In the genomic region with DNA sequence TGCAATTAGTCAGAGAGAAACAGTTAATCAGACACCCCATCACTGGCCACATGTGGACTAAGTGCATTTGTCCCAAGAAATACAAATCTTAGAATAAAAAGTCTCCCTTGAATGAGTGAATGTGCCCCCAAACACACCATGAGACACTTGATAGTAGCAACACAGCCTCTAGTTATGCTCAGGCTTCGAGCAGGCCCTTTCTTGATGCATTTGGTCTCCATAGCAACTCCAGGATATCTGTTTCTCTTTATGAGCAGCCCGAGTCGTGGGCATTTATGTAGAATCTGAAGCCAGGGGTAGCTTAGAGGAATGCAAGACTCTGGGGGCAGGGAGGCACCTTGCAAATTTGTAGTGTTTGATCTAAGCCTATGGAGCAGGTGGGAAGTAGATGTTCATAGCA, we compare ENCODE assay signal across 27 mouse cellular contexts.
DNase-seq lines count a peak whose midpoint lies in the region; ATAC-seq lines count a peak whose summit lies in the region.
"Had no signal": no experiment of that assay in that cellular context is flagged by ENCODE, and none has a peak within 500 bp of the region (broad histone marks: within the 10 kb centered on the region; RNA-seq: fewer than 3 reads in every experiment).

No protein-coding gene starts in this region.

- 36% methylated on average over 3 of the region's 3 CpGs for WGBS in forebrain, embryonic 14.5 days
- 25% methylated on average over 3 of the region's 3 CpGs for WGBS in forebrain, embryonic 13.5 days
- WGBS in hindbrain, embryonic 14.5 days = 15% methylated on average over 3 of the region's 3 CpGs
- WGBS in hindbrain, embryonic 10.5 days = 44% methylated on average over 3 of the region's 3 CpGs
- WGBS in midbrain, embryonic 14.5 days = 9% methylated on average over 3 of the region's 3 CpGs
- 49% methylated on average over 3 of the region's 3 CpGs for WGBS in midbrain, embryonic 11.5 days

- no peaks in the 10 kb centered on the region for H3K4me1 ChIP-seq in forebrain, embryonic 14.5 days (ENCODE audit: control insufficient read depth, insufficient read depth, low read length)
- no peaks in the 10 kb centered on the region for H3K4me1 ChIP-seq in forebrain, embryonic 13.5 days
- H3K4me1 ChIP-seq in hindbrain, embryonic 14.5 days (replicated peaks; ENCODE audit: control insufficient read depth, insufficient read depth, low read length) = 0 out of 2 replicates have a peak, but pooled peaks cover 7% of the 10 kb centered on the region
- H3K4me1 ChIP-seq in hindbrain, embryonic 10.5 days (replicated peaks) = no peaks in the 10 kb centered on the region; the same call in 1 of the 2 replicates
- H3K4me1 ChIP-seq in midbrain, embryonic 14.5 days (ENCODE audit: control insufficient read depth, insufficient read depth, low read length) = 0 out of 2 replicates have a peak, but pooled peaks cover 4% of the 10 kb centered on the region
- H3K4me1 ChIP-seq in midbrain, embryonic 11.5 days (ENCODE audit: control insufficient read depth, insufficient read depth, low read length) = no peaks in the 10 kb centered on the region
- H3K4me1 ChIP-seq: kidney, embryonic 15.5 days; limb, embryonic 10.5 days; limb, embryonic 15.5 days; liver, embryonic 13.5 days; megakaryocyte, embryonic 14.5 days; stomach, embryonic 15.5 days had no signal

- peak; percentile 52 for DNase-seq in forebrain, embryonic 14.5 days (ENCODE audit: low spot score)
- peak; percentile 27 for DNase-seq in hindbrain, embryonic 14.5 days (ENCODE audit: low spot score)
- no peak for DNase-seq in hindbrain, embryonic 10.5 days (ENCODE audit: low spot score)
- peak; percentile 66 for DNase-seq in midbrain, embryonic 14.5 days
- DNase-seq in midbrain, embryonic 11.5 days (ENCODE audit: low spot score, missing footprints) = no peak
- peak; percentile 42 to 46 for DNase-seq in right cerebral cortex, postnatal 10 days (ENCODE audit: low spot score in 2 of 2)
- no peak for DNase-seq in right cerebral cortex, postnatal 25 days
- DNase-seq: adrenal gland, adult 2 months; adrenal gland, postnatal 36 days; gastrocnemius, postnatal 10 days; heart, postnatal 14 days; kidney, adult 18-20 months; kidney, postnatal 25 days; liver, embryonic 13.5 days; lung, adult 18-20 months; lung, postnatal 4 days; retina, postnatal 1 day; thymus, postnatal 14 days had no signal

- no peaks in the 10 kb centered on the region for H3K36me3 ChIP-seq in forebrain, embryonic 14.5 days (ENCODE audit: control insufficient read depth, insufficient read depth, low read length)
- H3K36me3 ChIP-seq in forebrain, embryonic 13.5 days (ENCODE audit: poor library complexity, severe bottlenecking) = no peaks in the 10 kb centered on the region
- no peaks in the 10 kb centered on the region for H3K36me3 ChIP-seq in hindbrain, embryonic 14.5 days (replicated peaks; ENCODE audit: control insufficient read depth, insufficient read depth)
- H3K36me3 ChIP-seq in hindbrain, embryonic 10.5 days = no peaks in the 10 kb centered on the region
- H3K36me3 ChIP-seq in midbrain, embryonic 14.5 days (ENCODE audit: control insufficient read depth, insufficient read depth, low read length) = no peaks in the 10 kb centered on the region
- no peaks in the 10 kb centered on the region for H3K36me3 ChIP-seq in midbrain, embryonic 11.5 days (ENCODE audit: control insufficient read depth, insufficient read depth, low read length)
- H3K36me3 ChIP-seq: kidney, embryonic 15.5 days; limb, embryonic 10.5 days; limb, embryonic 15.5 days; liver, embryonic 13.5 days; stomach, embryonic 15.5 days had no signal

- H3K4me2 ChIP-seq in forebrain, embryonic 14.5 days (ENCODE audit: low read length) = no peak overlapping the region
- H3K4me2 ChIP-seq in forebrain, embryonic 13.5 days = no peak overlapping the region
- H3K4me2 ChIP-seq in hindbrain, embryonic 14.5 days (replicated peaks) = no peak overlapping the region
- no peak overlapping the region for H3K4me2 ChIP-seq in midbrain, embryonic 14.5 days (ENCODE audit: low read length)
- no peak overlapping the region for H3K4me2 ChIP-seq in midbrain, embryonic 11.5 days
- H3K4me2 ChIP-seq: kidney, embryonic 15.5 days; limb, embryonic 15.5 days; liver, embryonic 13.5 days; stomach, embryonic 15.5 days had no signal

- 0 out of 2 replicates have a peak, but pooled peaks have one; percentile 7 for ATAC-seq in forebrain, embryonic 14.5 days
- no peak for ATAC-seq in forebrain, embryonic 13.5 days
- ATAC-seq in hindbrain, embryonic 14.5 days (ENCODE audit: low FRiP score) = no peak
- ATAC-seq in midbrain, embryonic 14.5 days (ENCODE audit: low FRiP score, low TSS enrichment) = no peak
- ATAC-seq in midbrain, embryonic 11.5 days (ENCODE audit: low FRiP score) = no peak
- ATAC-seq: activated CD4-positive, CD25-positive, alpha-beta regulatory T cell, adult 4 months; lung, postnatal 0 days had no signal

- no peaks in the 10 kb centered on the region for H3K9me3 ChIP-seq in forebrain, embryonic 14.5 days (replicated peaks; ENCODE audit: control insufficient read depth, low read length)
- no peaks in the 10 kb centered on the region for H3K9me3 ChIP-seq in forebrain, embryonic 13.5 days (replicated peaks)
- no peaks in the 10 kb centered on the region for H3K9me3 ChIP-seq in hindbrain, embryonic 14.5 days (ENCODE audit: control insufficient read depth, low read length)
- H3K9me3 ChIP-seq in hindbrain, embryonic 10.5 days = no peaks in the 10 kb centered on the region
- no peaks in the 10 kb centered on the region for H3K9me3 ChIP-seq in midbrain, embryonic 14.5 days (ENCODE audit: control insufficient read depth, low read length)
- no peaks in the 10 kb centered on the region for H3K9me3 ChIP-seq in midbrain, embryonic 11.5 days (ENCODE audit: control insufficient read depth, low read length)
- H3K9me3 ChIP-seq: kidney, embryonic 15.5 days; limb, embryonic 10.5 days; limb, embryonic 15.5 days; liver, embryonic 13.5 days; stomach, embryonic 15.5 days had no signal

- peak overlapping the region; percentile 17; the same call in 1 of the 2 replicates for H3K27ac ChIP-seq in forebrain, embryonic 14.5 days (ENCODE audit: low read depth, low read length)
- H3K27ac ChIP-seq in forebrain, embryonic 13.5 days = no peak overlapping the region
- no peak overlapping the region for H3K27ac ChIP-seq in hindbrain, embryonic 14.5 days
- H3K27ac ChIP-seq in hindbrain, embryonic 10.5 days = no peak overlapping the region
- H3K27ac ChIP-seq in midbrain, embryonic 14.5 days (replicated peaks; ENCODE audit: low read depth, low read length) = no peak overlapping the region
- no peak overlapping the region for H3K27ac ChIP-seq in midbrain, embryonic 11.5 days (ENCODE audit: low read depth, low read length)
- H3K27ac ChIP-seq: kidney, embryonic 15.5 days; limb, embryonic 10.5 days; limb, embryonic 15.5 days; liver, embryonic 13.5 days; stomach, embryonic 15.5 days had no signal

- H3K4me3 ChIP-seq in forebrain, embryonic 14.5 days (ENCODE audit: low read depth, low read length) = no peak overlapping the region
- no peak overlapping the region for H3K4me3 ChIP-seq in forebrain, embryonic 13.5 days
- no peak overlapping the region for H3K4me3 ChIP-seq in hindbrain, embryonic 14.5 days (replicated peaks; ENCODE audit: low read length)
- H3K4me3 ChIP-seq in hindbrain, embryonic 10.5 days = no peak overlapping the region
- H3K4me3 ChIP-seq in midbrain, embryonic 14.5 days (replicated peaks; ENCODE audit: low read depth, low read length) = no peak overlapping the region
- H3K4me3 ChIP-seq in midbrain, embryonic 11.5 days (ENCODE audit: low read depth, low read length) = no peak overlapping the region
- H3K4me3 ChIP-seq: kidney, embryonic 15.5 days; limb, embryonic 10.5 days; limb, embryonic 15.5 days; liver, embryonic 13.5 days; stomach, embryonic 15.5 days had no signal

- H3K9ac ChIP-seq in forebrain, embryonic 14.5 days (ENCODE audit: low read length) = no peak overlapping the region
- no peak overlapping the region for H3K9ac ChIP-seq in forebrain, embryonic 13.5 days
- H3K9ac ChIP-seq in hindbrain, embryonic 14.5 days = no peak overlapping the region
- H3K9ac ChIP-seq in midbrain, embryonic 14.5 days (replicated peaks; ENCODE audit: low read length) = no peak overlapping the region
- H3K9ac ChIP-seq in midbrain, embryonic 11.5 days (ENCODE audit: low read length) = no peak overlapping the region
- H3K9ac ChIP-seq: kidney, embryonic 15.5 days; limb, embryonic 15.5 days; liver, embryonic 13.5 days; stomach, embryonic 15.5 days had no signal

- H3K27me3 ChIP-seq in forebrain, embryonic 14.5 days (replicated peaks; ENCODE audit: control insufficient read depth, insufficient read depth, low read length) = no peaks in the 10 kb centered on the region
- no peaks in the 10 kb centered on the region for H3K27me3 ChIP-seq in forebrain, embryonic 13.5 days
- H3K27me3 ChIP-seq in hindbrain, embryonic 14.5 days (ENCODE audit: control insufficient read depth, insufficient read depth, low read length) = no peaks in the 10 kb centered on the region
- H3K27me3 ChIP-seq in hindbrain, embryonic 10.5 days (ENCODE audit: insufficient read depth, poor library complexity, severe bottlenecking) = no peaks in the 10 kb centered on the region
- H3K27me3 ChIP-seq in midbrain, embryonic 14.5 days (ENCODE audit: control insufficient read depth, insufficient read depth, low read length) = no peaks in the 10 kb centered on the region
- no peaks in the 10 kb centered on the region for H3K27me3 ChIP-seq in midbrain, embryonic 11.5 days (ENCODE audit: control insufficient read depth, insufficient read depth, low read length)
- H3K27me3 ChIP-seq: CH12.LX; kidney, embryonic 15.5 days; limb, embryonic 15.5 days; liver, embryonic 13.5 days; megakaryocyte, embryonic 14.5 days; stomach, embryonic 15.5 days had no signal

Comparison
In these comparisons a context has a peak if more than half of its experiments do, and no peak if none do; other contexts are left out.
1. DNase-seq: peak in forebrain, embryonic 14.5 days (single experiment), hindbrain, embryonic 14.5 days (single experiment), midbrain, embryonic 14.5 days (single experiment) and right cerebral cortex, postnatal 10 days (2 of 2); none in hindbrain, embryonic 10.5 days (single experiment), midbrain, embryonic 11.5 days (single experiment) and right cerebral cortex, postnatal 25 days (single experiment).